Mouse (Mus musculus): ENCODE results near the gene Kirrel. TPM values are rescaled to one million over a fixed set of nuclear protein-coding genes. Genes with fewer than 3 reads are reported as not detected.

Kirrel gene
- polyA plus RNA-seq, 1 experiment from 2014 or later, result 5.6 TPM

Other genes starting within 250 kb of the Kirrel start
- gene Cd1d1, start 175.3 kb downstream of the Kirrel start, polyA plus RNA-seq (2015; fragmentation: Nextera tagmentation; extraction: Ambion mirVana), result 40.1 and 49.9 TPM in 2 replicates
- gene Fcrls, start 89.0 kb upstream of the Kirrel start, polyA plus RNA-seq (2015; fragmentation: Nextera tagmentation; extraction: Ambion mirVana), result 9.3 and 11.9 TPM in 2 replicates
- 0.11 and 0.24 TPM in 2 replicates for gene Cd5l, start 183.1 kb upstream of the Kirrel start, polyA plus RNA-seq (2015; fragmentation: Nextera tagmentation; extraction: Ambion mirVana)
- 0.13 TPM in 1 of 2 replicates, not detected in the other for gene Fcrl1, start 201.6 kb upstream of the Kirrel start, polyA plus RNA-seq (2015; fragmentation: Nextera tagmentation; extraction: Ambion mirVana)

Data from midbrain, embryonic 16.5 days (tissue).